12 mouse cellular contexts compared by ENCODE assay signal in the genomic region with DNA sequence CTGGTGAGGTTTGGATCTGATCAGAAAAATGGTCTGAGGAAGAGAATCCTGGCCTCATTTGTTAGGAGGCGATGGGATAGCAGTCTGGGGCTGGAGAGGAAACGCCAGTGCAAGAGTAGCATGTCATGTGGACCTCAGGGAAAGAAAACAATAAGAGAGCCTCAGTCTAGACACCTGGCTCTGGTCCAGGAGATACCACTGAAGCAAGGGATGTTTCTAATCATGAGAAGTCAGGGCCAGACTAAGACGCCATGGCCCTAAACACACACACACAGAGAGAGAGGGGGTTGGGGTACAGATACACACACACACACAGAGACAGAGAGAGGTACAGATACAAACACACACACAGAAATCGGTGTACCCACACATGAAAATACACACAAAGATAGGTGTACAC.
DNase-seq lines count a peak whose midpoint lies in the region; ATAC-seq and TF ChIP-seq lines count a peak whose summit lies in the region.
"Had no signal": no experiment of that assay in that cellular context is flagged by ENCODE, and none has a peak within 500 bp of the region (broad histone marks: within the 10 kb centered on the region; RNA-seq: fewer than 3 reads in every experiment).

No protein-coding gene starts in this region.

- no peak overlapping the region for H3K4me2 ChIP-seq in hindbrain, embryonic 12.5 days (replicated peaks)
- H3K4me2 ChIP-seq in hindbrain, embryonic 14.5 days (replicated peaks), result no peak overlapping the region
- no peak overlapping the region for H3K4me2 ChIP-seq in lung, embryonic 14.5 days
- no peak overlapping the region for H3K4me2 ChIP-seq in embryonic facial prominence, embryonic 12.5 days (replicated peaks)
- H3K4me2 ChIP-seq: limb, embryonic 15.5 days; midbrain, embryonic 11.5 days had no signal

- no peak for TF ChIP-seq CTCF in lung, embryonic 14.5 days (IDR thresholded peaks at IDR 0.05; ENCODE audit: low read depth)

- H3K4me3 ChIP-seq in hindbrain, embryonic 12.5 days, result no peak overlapping the region
- no peak overlapping the region for H3K4me3 ChIP-seq in hindbrain, embryonic 14.5 days (replicated peaks; ENCODE audit: low read length)
- no peak overlapping the region for H3K4me3 ChIP-seq in lung, embryonic 14.5 days (ENCODE audit: low read depth, low read length)
- H3K4me3 ChIP-seq in embryonic facial prominence, embryonic 12.5 days, result no peak overlapping the region
- H3K4me3 ChIP-seq: erythroblast, embryonic 14.5 days; limb, embryonic 15.5 days had no signal

- intact Hi-C loops in gastrocnemius, postnatal 36 days (cut with DNase I), result no loop called here

- no peak overlapping the region for H3K9ac ChIP-seq in hindbrain, embryonic 12.5 days
- no peak overlapping the region for H3K9ac ChIP-seq in hindbrain, embryonic 14.5 days
- H3K9ac ChIP-seq in lung, embryonic 14.5 days, result no peak overlapping the region
- no peak overlapping the region for H3K9ac ChIP-seq in embryonic facial prominence, embryonic 12.5 days
- H3K9ac ChIP-seq: limb, embryonic 15.5 days had no signal

- H3K9me3 ChIP-seq in hindbrain, embryonic 12.5 days (replicated peaks), result no peaks in the 10 kb centered on the region
- no peaks in the 10 kb centered on the region for H3K9me3 ChIP-seq in hindbrain, embryonic 14.5 days (ENCODE audit: control insufficient read depth, low read length)
- no peaks in the 10 kb centered on the region for H3K9me3 ChIP-seq in lung, embryonic 14.5 days (ENCODE audit: low read depth, low read length)
- H3K9me3 ChIP-seq in embryonic facial prominence, embryonic 12.5 days, result no peaks in the 10 kb centered on the region
- H3K9me3 ChIP-seq: limb, embryonic 15.5 days had no signal

- H3K36me3 ChIP-seq in hindbrain, embryonic 12.5 days, result no peaks in the 10 kb centered on the region
- no peaks in the 10 kb centered on the region for H3K36me3 ChIP-seq in hindbrain, embryonic 14.5 days (replicated peaks; ENCODE audit: control insufficient read depth, insufficient read depth)
- no peaks in the 10 kb centered on the region; the same call in 1 of the 2 replicates for H3K36me3 ChIP-seq in lung, embryonic 14.5 days (ENCODE audit: insufficient read depth)
- H3K36me3 ChIP-seq in embryonic facial prominence, embryonic 12.5 days, result 0 out of 2 replicates have a peak, but pooled peaks cover 19% of the 10 kb centered on the region

- WGBS in hindbrain, embryonic 12.5 days, result 64% methylated on average over 4 of the region's 4 CpGs
- WGBS in hindbrain, embryonic 14.5 days, result 50% methylated on average over 4 of the region's 4 CpGs
- WGBS in lung, embryonic 14.5 days, result 47% methylated on average over 4 of the region's 4 CpGs
- 47% methylated on average over 4 of the region's 4 CpGs for WGBS in embryonic facial prominence, embryonic 12.5 days

- peaks cover 22% of the 10 kb centered on the region for H3K4me1 ChIP-seq in hindbrain, embryonic 12.5 days
- peaks cover 19% of the 10 kb centered on the region for H3K4me1 ChIP-seq in hindbrain, embryonic 14.5 days (replicated peaks; ENCODE audit: control insufficient read depth, insufficient read depth, low read length)
- peaks cover 6% of the 10 kb centered on the region; the same call in 1 of the 2 replicates for H3K4me1 ChIP-seq in lung, embryonic 14.5 days (ENCODE audit: insufficient read depth)
- peaks cover 14% of the 10 kb centered on the region; the same call in 1 of the 2 replicates for H3K4me1 ChIP-seq in embryonic facial prominence, embryonic 12.5 days
- H3K4me1 ChIP-seq: limb, embryonic 15.5 days had no signal

- ATAC-seq in hindbrain, embryonic 12.5 days (ENCODE audit: low FRiP score), result no peak
- ATAC-seq in hindbrain, embryonic 14.5 days (ENCODE audit: low FRiP score), result no peak
- ATAC-seq in lung, embryonic 14.5 days (ENCODE audit: insufficient read depth), result peak; percentile 70
- peak; percentile 50; the same call in 1 of the 2 replicates for ATAC-seq in embryonic facial prominence, embryonic 12.5 days (ENCODE audit: insufficient number of reproducible peaks, insufficient read depth, low FRiP score, low TSS enrichment)

- peak overlapping the region; percentile 48 for H3K27ac ChIP-seq in hindbrain, embryonic 12.5 days
- H3K27ac ChIP-seq in hindbrain, embryonic 14.5 days, result no peak overlapping the region; the same call in 1 of the 2 replicates
- H3K27ac ChIP-seq in lung, embryonic 14.5 days (ENCODE audit: low read depth), result peak overlapping the region; percentile 63; the same call in 1 of the 2 replicates
- H3K27ac ChIP-seq in embryonic facial prominence, embryonic 12.5 days, result peak overlapping the region; percentile 80
- H3K27ac ChIP-seq: limb, embryonic 15.5 days had no signal

- no peaks in the 10 kb centered on the region; the same call in 1 of the 2 replicates for H3K27me3 ChIP-seq in hindbrain, embryonic 12.5 days
- H3K27me3 ChIP-seq in hindbrain, embryonic 14.5 days (ENCODE audit: control insufficient read depth, insufficient read depth, low read length), result no peaks in the 10 kb centered on the region
- no peaks in the 10 kb centered on the region for H3K27me3 ChIP-seq in lung, embryonic 14.5 days (ENCODE audit: insufficient read depth, low read length)
- no peaks in the 10 kb centered on the region for H3K27me3 ChIP-seq in embryonic facial prominence, embryonic 12.5 days
- H3K27me3 ChIP-seq: limb, embryonic 15.5 days had no signal

- no peak for DNase-seq in hindbrain, embryonic 14.5 days (ENCODE audit: low spot score)
- peak; percentile 80 for DNase-seq in lung, embryonic 14.5 days
- no peak for DNase-seq in lung, postnatal 25 days (ENCODE audit: low spot score)
- DNase-seq in NIH3T3 (ENCODE audit: low read depth), result peak; percentile 55
- DNase-seq in gastrocnemius, postnatal 36 days, result no peak
- DNase-seq: cerebellum, postnatal 14 days; right cerebral cortex, postnatal 14 days had no signal

Comparison
In these comparisons a context has a peak if more than half of its experiments do, and no peak if none do; other contexts are left out.
1. DNase-seq: peak in lung, embryonic 14.5 days (single experiment) and NIH3T3 (single experiment); none in hindbrain, embryonic 14.5 days (single experiment), lung, postnatal 25 days (single experiment) and gastrocnemius, postnatal 36 days (0 of 2).
2. ATAC-seq: peak in lung, embryonic 14.5 days (single experiment) and embryonic facial prominence, embryonic 12.5 days (single experiment); none in hindbrain, embryonic 12.5 days (single experiment) and hindbrain, embryonic 14.5 days (single experiment).